Mouse (Mus musculus) liver, embryonic 14.5 days (tissue): ENCODE results near the gene Actn1.

Source experiments
- CTCF ChIP-seq: IDR thresholded peaks from 2 replicates; pipeline ENCODE4 v1.5.1; 2016; ENCODE audit warnings: antibody characterized with exemption, low read depth, control low read depth
- EP300 ChIP-seq: IDR thresholded peaks from 2 replicates; pipeline ENCODE4 v1.6.1; 2016; ENCODE audit warnings: antibody characterized with exemption, low read depth

GRCm38 (mm10) chr12:80232840-80233218 is 27.3 kb downstream of the Actn1 start:
- TF ChIP-seq CTCF (no peak), EP300 (no peak)
